ENCODE assay signal across 8 mouse cellular contexts in the genomic region with DNA sequence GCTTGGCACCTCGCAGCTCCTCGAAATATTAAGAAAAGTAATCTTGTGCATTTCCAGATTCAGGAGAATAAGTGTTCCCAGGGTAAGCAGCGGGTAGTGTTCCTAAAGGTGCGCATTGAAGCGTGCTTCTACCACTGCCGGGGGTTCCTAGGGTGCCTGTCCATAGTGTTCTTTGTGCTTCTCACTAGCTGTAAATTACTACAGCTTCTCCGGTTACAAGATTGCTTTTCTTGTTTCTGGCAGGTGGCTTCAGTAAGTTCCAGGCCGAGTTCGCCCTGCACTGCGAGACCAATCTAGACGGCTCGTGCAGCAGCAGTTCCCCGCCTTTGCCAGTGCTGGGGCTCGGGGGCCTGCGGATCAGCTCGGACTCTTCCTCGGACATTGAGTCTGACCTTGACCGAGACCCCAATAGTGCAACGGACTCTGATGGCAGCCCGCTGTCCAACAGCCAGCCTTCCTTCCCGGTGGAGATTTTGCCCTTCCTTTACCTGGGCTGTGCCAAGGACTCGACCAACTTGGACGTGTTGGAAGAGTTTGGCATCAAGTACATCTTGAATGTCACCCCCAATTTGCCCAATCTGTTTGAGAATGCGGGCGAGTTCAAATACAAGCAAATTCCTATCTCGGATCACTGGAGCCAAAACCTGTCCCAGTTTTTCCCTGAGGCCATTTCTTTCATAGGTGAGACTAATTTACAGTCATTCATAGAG. TPM values are rescaled to one million over a fixed set of nuclear protein-coding genes. Genes with fewer than 3 reads are reported as not detected.
DNase-seq lines count a peak whose midpoint lies in the region; ATAC-seq and TF ChIP-seq lines count a peak whose summit lies in the region.

No protein-coding gene starts in this region.

- under 1% methylated on average over 26 of the region's 26 CpGs for WGBS in forebrain, embryonic 16.5 days
- 2% methylated on average over 26 of the region's 26 CpGs for WGBS in kidney, adult 2 months
- WGBS in stomach, postnatal 0 days, result 8% methylated on average over 26 of the region's 26 CpGs

- H3K9ac ChIP-seq in forebrain, embryonic 16.5 days (replicated peaks; ENCODE audit: low read depth, low read length), result peak overlapping the region; percentile 69
- peak overlapping the region; percentile 85 for H3K9ac ChIP-seq in stomach, postnatal 0 days (ENCODE audit: low read length)

- TF ChIP-seq EP300 in stomach, postnatal 0 days (optimal IDR thresholded peaks at IDR 0.05), result no peak

- H3K4me2 ChIP-seq in forebrain, embryonic 16.5 days (ENCODE audit: low read length), result peak overlapping the region; percentile 97
- H3K4me2 ChIP-seq in stomach, postnatal 0 days (replicated peaks; ENCODE audit: low read depth), result peak overlapping the region; percentile 61

- peaks cover 16% of the 10 kb centered on the region for H3K36me3 ChIP-seq in megakaryocyte, embryonic 14.5 days (replicated peaks; ENCODE audit: low read length)
- H3K36me3 ChIP-seq in forebrain, embryonic 16.5 days (ENCODE audit: control insufficient read depth, insufficient read depth), result no peaks in the 10 kb centered on the region
- peaks cover 4% of the 10 kb centered on the region; the same call in 1 of the 2 replicates for H3K36me3 ChIP-seq in kidney, adult 2 months (ENCODE audit: control insufficient read depth, insufficient read depth, low read length)
- H3K36me3 ChIP-seq in stomach, postnatal 0 days (ENCODE audit: control insufficient read depth, insufficient read depth, low read length), result no peaks in the 10 kb centered on the region

- peaks cover 71% of the 10 kb centered on the region for H3K4me1 ChIP-seq in megakaryocyte, embryonic 14.5 days
- peaks cover 41% of the 10 kb centered on the region for H3K4me1 ChIP-seq in forebrain, embryonic 16.5 days (replicated peaks; ENCODE audit: control insufficient read depth, insufficient read depth, low read length)
- peaks cover 15% of the 10 kb centered on the region for H3K4me1 ChIP-seq in kidney, adult 2 months (ENCODE audit: control insufficient read depth, insufficient read depth, low read length)
- no peaks in the 10 kb centered on the region; the same call in 1 of the 2 replicates for H3K4me1 ChIP-seq in stomach, postnatal 0 days (replicated peaks; ENCODE audit: control insufficient read depth, insufficient read depth)

- H3K9me3 ChIP-seq in megakaryocyte, embryonic 14.5 days, result no peaks in the 10 kb centered on the region
- H3K9me3 ChIP-seq in forebrain, embryonic 16.5 days (ENCODE audit: control insufficient read depth, low read length), result no peaks in the 10 kb centered on the region
- H3K9me3 ChIP-seq in stomach, postnatal 0 days (ENCODE audit: control insufficient read depth, low read length), result no peaks in the 10 kb centered on the region

- TF ChIP-seq POLR2A in kidney, adult 2 months (IDR thresholded peaks at IDR 0.05; ENCODE audit: low read depth, low read length), result no peak

- peaks cover 2% of the 10 kb centered on the region for H3K27me3 ChIP-seq in megakaryocyte, embryonic 14.5 days (replicated peaks)
- H3K27me3 ChIP-seq in forebrain, embryonic 16.5 days (replicated peaks; ENCODE audit: control insufficient read depth, insufficient read depth, low read length), result peaks cover 2% of the 10 kb centered on the region; the same call in 1 of the 2 replicates
- no peaks in the 10 kb centered on the region for H3K27me3 ChIP-seq in kidney, adult 2 months (replicated peaks; ENCODE audit: control insufficient read depth, insufficient read depth, low read length)
- H3K27me3 ChIP-seq in stomach, postnatal 0 days (ENCODE audit: control insufficient read depth, insufficient read depth, low read length), result no peaks in the 10 kb centered on the region

- no peak for ATAC-seq in megakaryocyte, adult 5-6 weeks (ENCODE audit: poor library complexity, severe bottlenecking)
- no peak for ATAC-seq in forebrain, embryonic 16.5 days
- ATAC-seq in stomach, postnatal 0 days (ENCODE audit: low FRiP score, low TSS enrichment), result no peak

- DNase-seq in adrenal gland, postnatal 14 days, result peak; percentile 60
- peak; percentile 56 for DNase-seq in kidney, adult 2 months
- peak; percentile 38 for DNase-seq in lung, postnatal 14 days
- peak; percentile 44 for DNase-seq in stomach, postnatal 0 days (ENCODE audit: low spot score)
- DNase-seq in urinary bladder, postnatal 10 days (ENCODE audit: low spot score), result no peak

- TF ChIP-seq CTCF in kidney, adult 2 months (conservative IDR thresholded peaks at IDR 0.05; ENCODE audit: insufficient read depth, insufficient read length, low read depth, low read length), result no peak
- TF ChIP-seq CTCF in stomach, postnatal 0 days (IDR thresholded peaks at IDR 0.05; ENCODE audit: low read depth), result no peak

- peak overlapping the region; percentile 99 for H3K4me3 ChIP-seq in megakaryocyte, embryonic 14.5 days (replicated peaks)
- H3K4me3 ChIP-seq in forebrain, embryonic 16.5 days (replicated peaks; ENCODE audit: low read length), result peak overlapping the region; percentile 70
- H3K4me3 ChIP-seq in kidney, adult 2 months (ENCODE audit: insufficient read depth, low read depth, low read length), result peak overlapping the region; percentile 89
- peak overlapping the region; percentile 77 for H3K4me3 ChIP-seq in stomach, postnatal 0 days (ENCODE audit: low read depth, low read length)

- peak overlapping the region; percentile 91 for H3K27ac ChIP-seq in forebrain, embryonic 16.5 days (ENCODE audit: low read length)
- H3K27ac ChIP-seq in kidney, adult 2 months (ENCODE audit: insufficient read depth, low read depth, low read length), result peak overlapping the region; percentile 85
- peak overlapping the region; percentile 92 for H3K27ac ChIP-seq in stomach, postnatal 0 days (replicated peaks)

RNA-seq across cellular contexts. Expression of a gene that starts 1.4 kb away (rescaled TPM):
- polyA plus RNA-seq in megakaryocyte, embryonic 14.5 days (2012; ENCODE audit: insufficient read depth, low replicate concordance), result 1.9 and 9.2 TPM in 2 replicates
- total RNA-seq in megakaryocyte, adult 5-6 weeks (2015), result 47.6 and 51.1 TPM in 2 replicates
- total RNA-seq in megakaryocyte, adult 5-6 weeks (2017), result 43.1 and 48.9 TPM in 2 replicates
- 112 and 113 TPM in 2 replicates for total RNA-seq in adrenal gland, postnatal 14 days (2021)
- polyA plus RNA-seq in forebrain, embryonic 16.5 days (2015; fragmentation: Nextera tagmentation; extraction: Ambion mirVana), result 37.0 and 44.1 TPM in 2 replicates
- polyA plus RNA-seq in kidney, adult 2 months (2012; rRNA removed), result 46.6 and 50.5 TPM in 2 replicates
- 17.4 and 18.7 TPM in 2 replicates for polyA plus RNA-seq in stomach, postnatal 0 days (2015; fragmentation: Nextera tagmentation; extraction: Ambion mirVana)
